Mouse (Mus musculus) bone marrow macrophage, adult 2 months (primary cell): ENCODE results near the gene Car9. TPM values are rescaled to one million over a fixed set of nuclear protein-coding genes. Genes with fewer than 3 reads are reported as not detected.

ENCODE experiments used
- H3K27ac ChIP-seq: 2 replicates; pipeline ENCODE4 v1.5.1; 2012; ENCODE audit warnings: low read depth, low read length; ENCODE audit not compliant: insufficient read depth
- H3K4me1 ChIP-seq: 2 replicates; pipeline ENCODE4 v1.6.1; 2012; ENCODE audit warnings: low read length; ENCODE audit not compliant: control insufficient read depth, insufficient read depth
- H3K4me3 ChIP-seq: 2 replicates; pipeline ENCODE4 v1.5.1; 2012; ENCODE audit warnings: mild to moderate bottlenecking, low read length, moderate library complexity; ENCODE audit not compliant: insufficient read depth
- CTCF ChIP-seq: IDR thresholded peaks from 2 replicates; pipeline ENCODE4 v1.5.1; 2012; ENCODE audit warnings: low read depth, mild to moderate bottlenecking, low read length, moderate library complexity
- POLR2A ChIP-seq: IDR thresholded peaks from 2 replicates; pipeline ENCODE4 v1.6.1; 2012; ENCODE audit warnings: mild to moderate bottlenecking, low read depth, low read length, borderline replicate concordance
- polyA plus RNA-seq: library from polyadenylated mRNA; stranded (reverse); fragments of >200 nt; gene quantifications from 2 replicates; pipeline ENCODE4 v1.2.4, GENCODE M21; 2012; ENCODE audit not compliant: missing spikeins, insufficient read depth, insufficient read length

Gene Car9
- 5.7 and 6.0 TPM in 2 replicates for polyA plus RNA-seq

DNA sequence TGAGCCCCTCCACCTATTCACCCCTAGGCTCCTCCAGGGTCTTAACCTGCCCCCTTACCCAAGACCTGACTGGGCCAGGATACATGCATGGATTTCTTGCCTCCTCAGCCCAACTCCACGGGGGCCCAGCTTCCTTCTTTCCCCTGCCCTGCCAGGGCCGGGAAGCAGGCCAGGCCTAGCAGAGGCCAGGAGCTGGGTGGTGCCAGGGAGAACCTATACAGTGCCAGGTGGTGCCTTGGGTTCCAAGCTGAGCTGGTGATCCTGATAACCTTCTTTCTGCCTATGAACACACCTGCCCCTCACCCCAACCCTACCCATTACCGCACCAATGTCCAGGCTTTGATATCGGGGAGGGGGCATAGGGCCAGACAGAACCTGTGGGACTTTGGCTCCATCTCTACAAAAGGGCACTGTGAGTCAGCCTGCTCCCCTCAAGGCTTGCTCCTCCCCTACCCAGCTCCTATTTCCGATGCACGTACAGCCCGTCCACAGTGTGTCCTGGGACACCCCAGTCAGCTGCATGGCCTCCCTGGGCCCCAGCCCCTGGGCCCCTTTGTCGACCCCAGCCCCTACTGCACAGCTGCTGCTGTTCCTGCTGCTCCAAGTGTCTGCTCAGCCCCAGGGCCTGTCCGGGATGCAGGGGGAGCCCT, at the start of gene Car9:
Gene Car9, plus strand, starts transcription at position 431 of the 650 bp plus-strand sequence.
- TF ChIP-seq POLR2A (no peak), CTCF (no peak)
- H3K4me1 ChIP-seq: peaks cover 5% of the 10 kb centered on the region
- no peak within 1 kb of the TSS for H3K27ac ChIP-seq
- H3K4me3 ChIP-seq: peak within 1 kb of the TSS; percentile 68

DNA sequence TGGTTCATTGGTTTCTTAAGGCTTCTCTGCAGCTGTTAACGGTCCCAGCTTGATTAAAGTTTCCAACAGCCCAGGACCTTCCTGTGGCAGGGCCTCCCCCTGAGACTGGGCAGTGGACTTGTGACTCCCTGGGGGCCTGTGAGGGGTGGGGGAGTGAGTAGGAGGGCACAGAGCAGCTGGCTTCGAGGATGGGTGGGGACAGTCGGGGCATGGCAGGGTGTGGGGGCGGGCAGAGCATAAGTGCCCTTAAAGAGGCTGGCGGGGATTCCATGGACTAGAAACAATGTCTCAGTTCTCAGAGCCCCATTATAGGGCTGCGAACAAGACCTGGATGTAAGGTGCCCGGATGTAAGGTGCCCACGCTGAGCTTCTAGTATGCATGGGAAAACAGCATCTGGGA, 49.6 kb upstream of the Car9 start:
- no peak overlapping the region for H3K27ac ChIP-seq
- TF ChIP-seq CTCF (no peak), POLR2A (no peak)
- no peak overlapping the region for H3K4me3 ChIP-seq
- H3K4me1 ChIP-seq: peaks cover 33% of the 10 kb centered on the region

DNA sequence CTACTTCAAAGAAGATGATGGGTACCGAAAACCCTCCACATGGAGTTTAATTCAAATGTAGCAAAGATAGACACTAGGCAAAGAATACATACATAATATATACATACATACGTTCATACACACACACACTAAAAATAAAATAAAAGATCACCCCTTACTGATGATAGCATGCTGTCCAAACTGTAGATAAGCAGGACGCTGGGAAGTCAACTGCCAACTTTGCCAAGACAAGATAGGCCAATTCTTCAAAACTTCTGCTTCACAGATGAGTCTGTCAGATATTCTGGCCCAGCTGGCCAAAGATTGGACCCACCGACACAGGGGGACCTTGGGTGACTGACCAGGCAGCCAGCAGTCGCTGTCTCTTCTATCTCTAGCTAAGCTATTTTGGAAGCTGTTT, 43.7 kb upstream of the Car9 start:
- no peak for TF ChIP-seq POLR2A
- TF ChIP-seq CTCF: no peak
- Histone ChIP-seq H3K27ac (no peak overlapping the region), H3K4me1 (peaks cover 43% of the 10 kb centered on the region), H3K4me3 (no peak overlapping the region)

DNA sequence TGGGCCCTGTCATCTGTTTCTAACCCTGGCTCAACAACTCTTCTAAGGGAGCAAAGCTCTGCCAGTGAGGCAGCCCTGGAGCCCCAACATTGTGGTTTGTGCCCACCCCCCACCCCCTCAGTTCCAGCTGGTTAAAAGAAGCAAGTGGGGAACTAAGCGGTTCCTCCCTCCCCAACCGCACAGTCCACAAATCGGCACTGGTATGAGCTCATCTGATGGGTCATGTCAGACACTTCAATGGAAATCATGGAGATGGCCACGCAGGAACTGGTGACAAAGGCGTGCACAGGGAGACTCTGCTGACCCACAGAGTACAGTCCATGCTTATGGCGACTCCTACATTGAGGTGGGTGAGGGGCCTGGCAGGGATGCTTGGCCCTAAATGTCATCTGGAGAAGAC, 40.8 kb upstream of the Car9 start:
- Histone ChIP-seq H3K27ac (peak overlapping the region; percentile 99), H3K4me3 (peak overlapping the region; percentile 26), H3K4me1 (peaks cover 49% of the 10 kb centered on the region)
- TF ChIP-seq CTCF: no peak
- no peak for TF ChIP-seq POLR2A

DNA sequence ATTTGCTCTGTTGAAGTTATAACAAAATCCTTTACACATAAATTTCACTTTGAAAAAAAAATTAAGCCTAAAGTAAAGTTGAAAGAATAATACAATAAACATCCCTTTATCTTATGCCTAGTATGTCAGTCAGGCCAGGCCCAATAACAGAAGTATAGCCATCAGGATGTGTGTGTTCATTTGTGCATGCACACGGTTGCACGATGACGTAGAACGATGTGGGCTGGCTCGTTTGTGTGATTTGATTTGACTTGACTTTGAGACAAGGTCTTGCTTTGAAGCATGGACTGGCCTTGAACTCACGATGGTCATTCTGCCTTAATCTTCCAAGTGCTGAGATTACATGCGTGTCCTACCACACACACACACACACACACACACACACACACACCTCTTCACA, 39.9 kb upstream of the Car9 start:
- Histone ChIP-seq H3K4me3 (no peak overlapping the region), H3K4me1 (peaks cover 43% of the 10 kb centered on the region), H3K27ac (peak overlapping the region; percentile 99)
- no peak for TF ChIP-seq POLR2A
- TF ChIP-seq CTCF: no peak

DNA sequence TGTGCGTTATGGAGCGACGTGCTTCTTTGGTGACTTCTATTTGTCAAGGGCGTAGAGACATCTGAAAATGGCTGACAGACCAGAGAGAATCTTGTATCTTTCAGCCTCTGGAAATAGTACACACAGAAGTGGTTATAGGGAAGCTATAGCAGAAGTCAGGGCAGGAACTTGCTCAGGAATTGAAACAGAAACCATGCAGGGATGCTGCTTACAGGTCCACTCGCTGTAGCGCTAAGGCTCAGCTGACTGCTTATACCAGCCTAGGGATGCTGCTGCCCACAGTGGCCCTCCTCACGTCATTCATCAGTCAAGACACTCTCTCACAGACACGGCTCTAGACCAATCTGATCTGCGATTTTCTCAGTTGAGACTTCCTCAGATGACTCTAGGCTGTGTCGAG, 36.5 kb upstream of the Car9 start:
- Histone ChIP-seq H3K4me3 (no peak overlapping the region), H3K27ac (peak overlapping the region; percentile 25; the same call in 1 of the 2 replicates), H3K4me1 (peaks cover 58% of the 10 kb centered on the region)
- TF ChIP-seq CTCF (no peak), POLR2A (no peak)

DNA sequence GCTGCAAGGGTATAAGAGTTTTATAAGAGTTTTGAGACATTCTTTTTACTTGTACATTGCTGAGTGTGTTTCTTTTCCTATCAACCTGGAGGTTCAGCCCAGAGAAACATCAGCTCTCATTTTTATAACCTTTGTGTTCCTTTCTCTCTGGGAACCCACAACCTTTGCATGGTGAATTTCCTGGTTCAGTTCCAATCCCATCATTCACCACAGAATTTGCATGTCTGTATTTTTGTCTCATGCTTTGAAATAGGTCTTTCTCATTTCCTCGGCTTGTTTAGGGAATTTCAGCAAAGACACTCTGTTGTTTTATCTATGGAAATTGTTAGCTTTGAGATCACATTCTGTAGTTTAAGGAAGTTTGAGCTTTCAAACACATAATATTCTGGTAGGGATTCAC, 33.1 kb upstream of the Car9 start:
- Histone ChIP-seq H3K4me3 (no peak overlapping the region), H3K27ac (peak overlapping the region; percentile 83), H3K4me1 (peaks cover 55% of the 10 kb centered on the region)
- TF ChIP-seq POLR2A (no peak), CTCF (no peak)

DNA sequence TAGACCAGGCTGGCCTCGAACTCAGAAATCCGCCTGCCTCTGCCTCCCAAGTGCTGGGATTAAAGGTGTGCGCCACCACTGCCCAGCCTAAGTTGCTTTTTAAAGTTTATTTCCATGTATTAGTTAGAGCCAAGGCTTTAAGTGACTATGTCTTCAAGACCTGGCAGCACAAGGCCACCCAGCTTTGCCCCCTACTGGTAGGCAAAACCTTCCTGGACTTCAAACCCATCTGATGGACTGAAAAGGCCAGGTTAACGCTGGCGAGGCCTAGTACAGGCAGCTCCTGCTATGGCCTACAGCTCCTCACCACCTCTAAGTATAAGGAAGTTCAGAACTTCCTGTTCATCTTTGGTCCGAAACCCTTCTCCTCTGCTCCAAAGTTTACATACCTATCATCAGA, 30.2 kb upstream of the Car9 start:
- no peak for TF ChIP-seq CTCF
- TF ChIP-seq POLR2A: no peak
- Histone ChIP-seq H3K4me1 (peaks cover 51% of the 10 kb centered on the region), H3K27ac (peak overlapping the region; percentile 37), H3K4me3 (no peak overlapping the region)

DNA sequence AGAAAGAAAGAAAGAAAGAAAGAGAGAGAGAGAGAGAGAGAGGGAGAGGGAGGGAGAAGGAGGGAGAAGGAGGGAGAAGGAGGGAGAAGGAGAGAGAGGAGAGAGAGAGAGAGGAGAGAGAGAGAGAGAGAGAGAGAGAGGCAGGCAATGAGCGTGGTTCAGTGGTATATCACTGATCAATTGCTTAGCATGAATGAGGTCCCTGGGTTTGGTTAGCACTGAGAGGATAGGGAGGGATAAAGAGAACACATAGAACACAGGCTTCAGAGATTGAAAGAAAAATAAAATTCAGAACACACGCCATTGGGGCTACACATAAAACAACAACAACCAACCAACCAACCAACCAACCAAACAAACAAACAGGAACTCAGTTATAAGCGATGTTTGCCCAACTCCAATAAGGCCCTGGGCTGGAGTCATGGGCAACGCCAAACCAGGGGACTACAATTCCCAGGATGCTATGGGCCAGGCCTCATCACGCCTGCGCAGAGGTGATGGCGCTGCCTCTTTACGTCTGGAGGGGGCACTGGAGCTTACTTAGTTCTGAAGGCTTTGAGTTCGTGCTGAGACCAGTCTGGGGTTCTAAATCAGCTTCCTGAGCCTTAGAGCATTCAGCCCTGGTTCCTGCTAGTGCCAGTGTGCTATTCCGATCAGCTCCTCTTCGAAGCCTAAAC, 28.8 kb upstream of the Car9 start:
- TF ChIP-seq POLR2A: no peak
- TF ChIP-seq CTCF: 0 out of 2 replicates have a peak, but pooled peaks have one; percentile 13
- H3K27ac ChIP-seq: peak overlapping the region; percentile 69
- peaks cover 52% of the 10 kb centered on the region for H3K4me1 ChIP-seq
- H3K4me3 ChIP-seq: peak overlapping the region; percentile 53

DNA sequence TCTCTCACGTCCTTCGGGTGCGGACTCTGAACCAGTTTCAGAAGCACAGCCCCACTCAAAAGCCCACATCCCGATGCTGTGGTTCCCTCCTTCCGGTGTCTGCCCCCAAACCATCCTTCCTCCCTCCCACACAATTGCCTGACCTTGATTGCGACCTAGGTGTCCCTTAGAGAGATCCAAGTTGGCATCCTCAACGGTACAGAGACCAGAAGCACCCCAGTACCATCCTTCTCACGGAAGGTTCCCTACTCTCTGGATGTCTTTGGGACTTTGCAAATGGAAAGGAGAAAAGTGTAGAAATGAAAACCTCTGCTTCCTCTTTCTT, 28.3 kb upstream of the Car9 start:
- Histone ChIP-seq H3K4me3 (peak overlapping the region; percentile 53), H3K4me1 (peaks cover 47% of the 10 kb centered on the region), H3K27ac (peak overlapping the region; percentile 69)
- TF ChIP-seq CTCF: no peak; the same call in 1 of the 2 replicates
- no peak for TF ChIP-seq POLR2A
